Mouse (Mus musculus) myocyte (in vitro differentiated cells): ENCODE results near the gene Cd84.

Experiments used
- CEBPB ChIP-seq: IDR thresholded peaks from 2 replicates; pipeline ENCODE4 v1.6.1; 2011; ENCODE audit warnings: mild to moderate bottlenecking, moderate library complexity; ENCODE audit not compliant: poor library complexity, insufficient read depth, severe bottlenecking
- E2F4 ChIP-seq: IDR thresholded peaks from one replicate; pipeline ENCODE4 v1.6.1; 2011; ENCODE audit warnings: mild to moderate bottlenecking, control low read depth, moderate library complexity; ENCODE audit not compliant: insufficient read depth
- MAX ChIP-seq: IDR thresholded peaks from one replicate; pipeline ENCODE4 v1.6.1; 2011; ENCODE audit warnings: low read depth, mild to moderate bottlenecking, control low read depth
- MYOD1 ChIP-seq, 3 experiments: IDR thresholded peaks; one replicate each; pipeline ENCODE4 v1.6.1; 2011; ENCODE audit warnings: control low read depth in 2 of 3, low read depth in 2 of 3, mild to moderate bottlenecking in 2 of 3, moderate library complexity in 1 of 3; ENCODE audit not compliant: insufficient read length in 2 of 3, control insufficient read depth in 1 of 3
- MYOG ChIP-seq, 3 experiments: IDR thresholded peaks; one replicate each; pipeline ENCODE4 v1.6.1; 2011; ENCODE audit warnings: control low read depth in 2 of 3, low read depth in 2 of 3, mild to moderate bottlenecking in 2 of 3; ENCODE audit not compliant: insufficient read length in 2 of 3, control insufficient read depth in 1 of 3, insufficient read depth in 1 of 3
- POLR2A ChIP-seq: IDR thresholded peaks from one replicate; pipeline ENCODE4 v1.6.1; 2011; ENCODE audit warnings: low read depth, mild to moderate bottlenecking, control low read depth, moderate library complexity; ENCODE audit not compliant: insufficient read length
- POLR2AphosphoS2 ChIP-seq: IDR thresholded peaks from one replicate; pipeline ENCODE4 v1.6.1; 2011; ENCODE audit warnings: low read depth, control low read depth; ENCODE audit not compliant: insufficient read length
- TCF12 ChIP-seq: IDR thresholded peaks from one replicate; pipeline ENCODE4 v1.6.1; 2011; ENCODE audit warnings: mild to moderate bottlenecking, control low read depth; ENCODE audit not compliant: poor library complexity, insufficient read depth, severe bottlenecking

GRCm38 (mm10) chr1:171845035-171845754, 5.7 kb downstream of the Cd84 start:
- TF ChIP-seq POLR2A (no peak), MAX (no peak), POLR2AphosphoS2 (no peak), MYOD1 (IDR thresholded peaks at IDR 0.05; ENCODE audit: control insufficient read depth in 1 of 3, insufficient read length in 2 of 3, low read depth in 2 of 3) (no peak), TCF12 (no peak), MYOG (IDR thresholded peaks at IDR 0.05; ENCODE audit: control insufficient read depth in 1 of 3, insufficient read depth in 1 of 3, insufficient read length in 2 of 3, low read depth in 2 of 3) (no peak), E2F4 (no peak), CEBPB (no peak)
